Mouse (Mus musculus) lung, adult 2 months (tissue): Measurements from ENCODE around the gene Trim23. TPM values are rescaled to one million over a fixed set of nuclear protein-coding genes. Genes with fewer than 3 reads are reported as not detected.

Experiments used
- DNase-seq: peaks from one replicate; pipeline ENCODE4 v3.0.0; 2022
- H3K4me1 ChIP-seq: fragments of 200-500 bp; 2 replicates; pipeline ENCODE4 v1.6.1; 2011; ENCODE audit warnings: low read length; ENCODE audit not compliant: control insufficient read depth, insufficient read depth
- H3K4me3 ChIP-seq: fragments of 200-500 bp; replicated peaks from 2 replicates; pipeline ENCODE3; 2011; ENCODE audit warnings: low read depth, mild to moderate bottlenecking, control low read depth, low read length; ENCODE audit errors: extremely low read depth
- CTCF ChIP-seq: fragments of 200-500 bp; IDR thresholded peaks from 2 replicates; pipeline ENCODE4 v1.5.1; 2011; ENCODE audit warnings: mild to moderate bottlenecking, low read length, control low read depth; ENCODE audit not compliant: insufficient read depth
- POLR2A ChIP-seq: fragments of 200-500 bp; IDR thresholded peaks from 2 replicates; pipeline ENCODE4 v1.6.1; 2011; ENCODE audit warnings: low read depth, mild to moderate bottlenecking, control low read depth, low read length, borderline replicate concordance; ENCODE audit errors: extremely low read depth
- WGBS: fragments of 180-500 bp; shearing (Covaris S2); methylation state at CpG from one replicate; pipeline ENCODE4 v1.1.7; 2018; 5-methylcytosine and 5-hydroxymethylcytosine counted together
- polyA plus RNA-seq: library from polyadenylated mRNA; depleted of rRNA; stranded (reverse); fragments of >200 nt; gene quantifications from 2 replicates; pipeline ENCODE4 v1.2.3, GENCODE M21; 2012; rRNA removed

The Trim23 gene
- 1.7 and 3.5 TPM in 2 replicates for polyA plus RNA-seq

DNA sequence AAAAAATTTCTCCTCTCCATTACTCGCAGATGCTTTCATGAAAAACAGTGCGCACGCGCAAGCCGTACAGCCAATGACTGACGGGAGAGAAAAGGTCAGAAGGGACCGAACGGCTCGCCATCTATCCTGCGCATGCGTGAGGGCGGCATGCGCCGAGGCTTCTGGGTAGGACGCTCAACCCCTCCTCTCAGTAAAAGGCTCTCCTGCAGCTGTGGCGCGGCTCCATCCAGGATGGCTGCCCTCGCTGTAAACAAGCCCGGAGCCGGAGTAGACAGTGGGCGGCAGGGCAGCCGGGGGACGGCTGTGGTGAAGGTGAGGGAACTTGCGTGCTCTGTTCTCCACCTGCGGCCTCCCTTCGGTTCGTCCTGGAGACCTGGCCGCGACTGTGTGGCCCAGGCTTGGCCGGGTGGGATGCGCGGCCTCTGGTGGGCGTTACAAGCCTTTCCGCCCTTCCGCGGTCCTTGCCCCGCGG lies at the start of gene Trim23:
TSS of gene Trim23 (plus strand) at position 148 of the 472 bp plus-strand sequence.
- WGBS: under 1% methylated on average over 38 of the region's 38 CpGs
- peak within 1 kb of the TSS; percentile 93 for H3K4me3 ChIP-seq
- peak; percentile 90 for TF ChIP-seq POLR2A
- TF ChIP-seq CTCF: no peak

DNA sequence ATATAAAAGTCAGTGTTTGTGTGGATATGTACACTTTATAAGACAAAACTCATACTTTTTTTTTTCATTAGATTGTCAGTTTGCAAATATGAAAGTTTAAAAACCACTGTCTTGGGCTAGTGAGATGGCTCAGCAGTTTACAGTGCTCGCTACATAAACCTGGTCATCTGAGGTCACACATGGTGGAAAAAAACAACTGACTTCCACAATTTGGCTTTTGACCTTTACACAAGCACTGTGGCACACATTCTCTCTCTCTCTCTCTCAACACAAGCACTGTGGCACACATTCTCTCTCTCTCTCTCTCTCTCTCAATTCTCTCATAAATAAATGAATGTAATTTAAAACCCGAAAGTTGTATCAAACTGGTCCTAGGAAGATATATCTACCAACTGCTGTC lies 46.0 kb upstream of the Trim23 start:
- TF ChIP-seq CTCF (no peak), POLR2A (no peak)
- Histone ChIP-seq H3K4me1 (no peaks in the 10 kb centered on the region), H3K4me3 (no peak overlapping the region)
- 84% methylated on average over 2 of the region's 2 CpGs for WGBS
- no peak for DNase-seq

More for the DNA sequence above, at the start of gene Trim23:
- peaks cover 5% of the 10 kb centered on the region; the same call in 1 of the 2 replicates for H3K4me1 ChIP-seq
- peak; percentile 89 for DNase-seq

GRCm38 (mm10) chr13:104134510-104135085 lies 44.0 kb upstream of the Trim23 start:
- Histone ChIP-seq H3K4me1 (no peaks in the 10 kb centered on the region), H3K4me3 (no peak overlapping the region)
- no peak for TF ChIP-seq CTCF
- no peak for TF ChIP-seq POLR2A
- 89% methylated on average over 4 of the region's 4 CpGs for WGBS
- DNase-seq: no peak

DNA sequence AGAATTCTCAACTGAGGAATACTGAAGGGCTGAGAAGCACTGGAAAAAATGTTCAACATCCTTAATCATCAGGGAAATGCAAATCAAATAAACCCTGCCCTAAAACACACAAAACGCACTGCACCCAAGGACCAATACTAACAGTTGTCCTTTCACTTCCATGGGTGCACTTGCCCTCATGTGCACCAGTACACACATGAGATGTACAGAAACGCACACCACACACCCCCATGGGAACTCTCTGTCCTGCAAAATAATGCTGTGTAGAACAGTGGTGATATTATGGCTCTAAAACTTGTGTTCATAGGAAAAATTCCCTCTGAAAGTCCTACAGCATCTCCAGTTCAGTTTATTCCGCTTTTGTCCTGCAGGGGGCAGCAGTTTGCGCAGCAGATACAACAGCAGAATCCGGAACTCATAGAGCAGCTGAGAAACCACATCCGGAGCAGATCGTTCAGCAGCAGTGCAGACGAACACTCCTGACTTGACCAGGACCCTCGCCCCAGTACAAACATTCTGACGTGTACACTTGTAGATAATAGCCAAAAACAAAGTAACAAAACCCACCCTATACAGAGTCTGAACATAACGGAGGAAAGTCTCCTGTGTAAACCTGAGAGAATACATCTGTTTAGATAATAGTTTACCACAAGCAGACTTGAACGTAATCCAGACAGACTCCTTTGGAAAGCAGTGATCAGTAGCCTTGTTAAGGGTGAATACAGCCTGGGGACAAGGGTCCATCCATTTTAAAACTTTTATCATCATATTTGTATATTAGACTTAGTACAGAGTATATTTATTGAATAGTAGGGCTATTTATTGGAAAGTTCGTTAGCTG lies 39.0 kb upstream of the Trim23 start:
- TF ChIP-seq CTCF (peak; percentile 84), POLR2A (peak; percentile 33; the same call in 1 of the 2 replicates)
- 31% methylated on average over 13 of the region's 13 CpGs for WGBS
- DNase-seq: peak; percentile 76
- H3K4me3 ChIP-seq: peak overlapping the region; percentile 50
- no peaks in the 10 kb centered on the region for H3K4me1 ChIP-seq

GRCm38 (mm10) chr13:104144871-104145270 lies 33.7 kb upstream of the Trim23 start:
- DNase-seq: no peak
- H3K4me1 ChIP-seq: no peaks in the 10 kb centered on the region

DNA sequence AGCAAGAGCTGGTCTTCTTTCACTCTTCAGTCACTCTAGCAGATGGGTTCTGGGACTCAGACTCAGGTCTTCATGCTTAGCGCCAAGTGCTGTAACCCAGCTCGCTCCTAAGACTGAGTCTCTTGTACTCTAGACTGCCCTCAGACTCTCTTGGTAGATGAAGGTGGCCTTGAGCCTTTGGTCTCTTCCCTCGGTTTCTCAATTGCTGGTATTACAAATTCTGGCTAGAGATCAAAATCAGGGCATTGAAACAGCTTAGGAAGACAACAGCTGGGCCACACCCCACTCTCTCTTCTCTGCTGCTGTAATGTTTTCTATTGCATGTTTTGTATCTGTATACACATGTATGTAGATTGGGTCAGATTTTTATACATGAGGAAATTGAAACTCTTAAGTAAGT lies 33.0 kb upstream of the Trim23 start:
- no peak for DNase-seq
- WGBS: 86% methylated on average over 3 of the region's 3 CpGs
- no peak for TF ChIP-seq CTCF
- TF ChIP-seq POLR2A: no peak
- Histone ChIP-seq H3K4me3 (no peak overlapping the region), H3K4me1 (no peaks in the 10 kb centered on the region)

More at GRCm38 (mm10) chr13:104144871-104145270, 33.7 kb upstream of the Trim23 start:
- no peak overlapping the region for H3K4me3 ChIP-seq
- TF ChIP-seq POLR2A (no peak), CTCF (no peak)
- WGBS: 74% methylated on average over 9 of the region's 9 CpGs

DNA sequence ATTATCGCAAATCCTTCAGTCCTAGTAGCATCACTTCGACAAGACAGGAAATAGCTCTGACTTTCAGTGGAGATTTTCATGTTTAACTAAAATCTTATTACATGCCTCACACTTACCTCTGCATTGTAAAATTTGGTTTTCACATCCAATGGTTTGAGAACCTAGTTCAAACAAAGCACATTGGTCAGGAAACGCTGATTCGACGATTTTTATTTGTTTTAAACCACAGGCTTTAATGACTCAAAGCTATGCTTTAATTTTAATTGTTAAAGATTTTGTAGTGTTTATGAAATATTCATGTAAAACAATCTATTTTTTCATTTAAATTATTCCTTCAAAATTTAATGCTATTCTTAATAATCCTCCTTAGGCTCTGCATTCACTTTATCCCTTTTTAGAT lies 24.4 kb upstream of the Trim23 start:
- no peak for DNase-seq
- 91% methylated on average over 5 of the region's 5 CpGs for WGBS
- Histone ChIP-seq H3K4me3 (no peak overlapping the region), H3K4me1 (no peaks in the 10 kb centered on the region)
- TF ChIP-seq CTCF: no peak
- no peak for TF ChIP-seq POLR2A

DNA sequence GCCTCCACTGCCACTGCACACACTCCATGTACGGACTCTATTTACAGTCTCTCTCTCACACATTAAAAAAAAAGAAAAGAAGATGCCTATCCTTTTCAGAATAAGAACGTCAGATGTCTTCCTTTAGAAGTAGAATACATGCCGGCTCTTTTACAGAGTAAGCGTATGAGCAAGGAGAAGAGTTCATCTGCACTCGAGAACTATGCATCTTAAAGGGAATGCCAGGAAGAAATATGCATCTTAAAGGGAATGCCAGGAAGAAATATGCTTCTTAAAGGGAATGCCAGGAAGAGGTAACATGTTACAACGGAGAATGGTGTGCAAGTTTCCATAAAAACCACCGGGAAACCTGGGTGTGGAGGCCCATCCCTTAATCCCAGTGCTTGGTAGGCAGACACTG lies 23.5 kb upstream of the Trim23 start:
- WGBS: 84% methylated on average over 7 of the region's 7 CpGs
- no peak for DNase-seq
- TF ChIP-seq POLR2A: no peak
- no peak for TF ChIP-seq CTCF
- Histone ChIP-seq H3K4me3 (no peak overlapping the region), H3K4me1 (no peaks in the 10 kb centered on the region)

- TF ChIP-seq POLR2A (no peak), CTCF (no peak)
- 67% methylated on average over 1 of the region's 1 CpGs for WGBS
- DNase-seq: no peak
- Histone ChIP-seq H3K4me1 (no peaks in the 10 kb centered on the region), H3K4me3 (no peak overlapping the region)
Measured at GRCm38 (mm10) chr13:104155686-104156085, 22.9 kb upstream of the Trim23 start.
